Comparison of ENCODE assay signal across 8 mouse cellular contexts in the genomic region with DNA sequence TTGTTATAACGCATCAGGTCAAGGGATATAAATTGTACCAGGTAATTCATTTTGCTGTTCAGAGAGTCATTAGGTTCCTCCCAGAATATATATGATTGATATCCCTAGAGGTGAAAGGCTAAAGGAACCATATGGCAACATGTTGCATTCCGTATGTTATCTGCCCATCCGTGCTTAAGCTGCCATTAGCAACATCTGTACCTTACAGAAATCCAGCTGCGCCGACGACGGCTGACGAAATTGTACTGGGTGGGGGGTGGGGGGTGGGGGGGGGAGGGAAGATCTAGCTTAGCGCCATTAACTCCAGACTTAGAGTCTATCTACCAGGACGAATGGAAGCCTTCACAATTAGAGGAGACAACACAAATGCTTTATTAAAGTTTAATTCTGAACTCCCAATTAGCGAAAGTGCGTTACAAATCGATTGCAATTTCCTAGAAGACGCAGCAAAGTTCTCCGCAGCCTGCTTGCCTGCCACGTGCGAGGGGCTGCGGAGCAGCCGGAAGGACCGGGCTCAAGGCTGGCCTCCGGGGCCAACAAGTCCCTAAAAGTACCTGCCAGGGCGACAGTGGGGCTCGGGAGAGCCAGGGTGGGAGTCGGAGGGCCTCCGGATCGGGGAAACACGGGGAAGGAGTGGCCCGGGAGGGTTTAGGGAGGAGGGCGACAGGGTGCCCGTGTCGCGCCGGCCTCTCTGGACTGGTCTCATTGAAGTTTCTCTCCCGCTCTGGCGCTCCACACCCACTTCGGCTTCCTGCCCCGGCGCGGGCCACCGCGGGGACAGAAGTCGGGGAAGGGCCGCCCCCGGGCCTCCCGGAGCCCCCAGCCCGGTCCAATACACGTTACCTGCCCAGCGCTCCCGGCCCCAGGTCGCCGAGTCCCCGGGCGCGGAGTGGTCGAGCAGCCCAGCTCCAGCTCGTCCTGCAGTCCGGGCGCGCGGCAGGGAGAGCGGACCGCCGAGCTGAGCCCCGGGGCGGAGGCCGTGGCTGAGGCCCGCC. TPM values are rescaled to one million over a fixed set of nuclear protein-coding genes. Genes with fewer than 3 reads are reported as not detected.
DNase-seq lines count a peak whose midpoint lies in the region; ATAC-seq and TF ChIP-seq lines count a peak whose summit lies in the region.

No protein-coding gene starts in this region.

- DNase-seq in G1E (ENCODE audit: low spot score), result peak; percentile 50
- peak; percentile 62 for DNase-seq in brain, embryonic 14.5 days (ENCODE audit: low read depth)
- DNase-seq in forebrain, embryonic 11.5 days (ENCODE audit: low spot score), result peak; percentile 80
- DNase-seq in heart, postnatal 14 days, result peak; percentile 66 to 67
- DNase-seq in kidney, postnatal 4 days, result peak; percentile 70 to 80
- DNase-seq in frontal cortex, adult 2 months (ENCODE audit: extremely low spot score in 1 of 2, low spot score in 1 of 2), result no peak

- WGBS in forebrain, embryonic 11.5 days, result under 1% methylated on average over 56 of the region's 67 CpGs
- under 1% methylated on average over 50 of the region's 67 CpGs for WGBS in stomach, embryonic 14.5 days

- peaks cover 5% of the 10 kb centered on the region for H3K36me3 ChIP-seq in G1E (replicated peaks)
- H3K36me3 ChIP-seq in forebrain, embryonic 11.5 days (ENCODE audit: control insufficient read depth, insufficient read depth, low read length), result no peaks in the 10 kb centered on the region
- H3K36me3 ChIP-seq in stomach, embryonic 14.5 days (ENCODE audit: control insufficient read depth, insufficient read depth, low read length), result no peaks in the 10 kb centered on the region

- TF ChIP-seq CTCF in G1E (IDR thresholded peaks at IDR 0.05; ENCODE audit: low read depth, low read length), result no peak
- no peak for TF ChIP-seq CTCF in brain, embryonic 14.5 days (IDR thresholded peaks at IDR 0.05; ENCODE audit: borderline replicate concordance, extremely low read depth, insufficient read depth, insufficient read length)

- peaks cover 40% of the 10 kb centered on the region for H3K4me1 ChIP-seq in G1E (ENCODE audit: insufficient read depth, low read depth, low read length)
- 0 out of 2 replicates have a peak, but pooled peaks cover 3% of the 10 kb centered on the region for H3K4me1 ChIP-seq in forebrain, embryonic 11.5 days (replicated peaks; ENCODE audit: control insufficient read depth, insufficient read depth, low read length)
- no peaks in the 10 kb centered on the region for H3K4me1 ChIP-seq in stomach, embryonic 14.5 days (ENCODE audit: control insufficient read depth, insufficient read depth, low read length)

- no peaks in the 10 kb centered on the region for H3K27me3 ChIP-seq in G1E (ENCODE audit: insufficient read depth, low read length)
- no peaks in the 10 kb centered on the region for H3K27me3 ChIP-seq in forebrain, embryonic 11.5 days (ENCODE audit: control insufficient read depth, insufficient read depth, low read length)
- no peaks in the 10 kb centered on the region for H3K27me3 ChIP-seq in stomach, embryonic 14.5 days (ENCODE audit: control insufficient read depth, insufficient read depth, low read length)

- intact Hi-C loops in heart, postnatal 14 days (cut with DNase I), result loop anchor here (5.0 kb wide), 2 partner anchors 59 to 194 kb away; no protein-coding TSS in a partner anchor

- H3K4me2 ChIP-seq in forebrain, embryonic 11.5 days (ENCODE audit: low read depth, low read length, severe bottlenecking), result peak overlapping the region; percentile 77
- H3K4me2 ChIP-seq in stomach, embryonic 14.5 days (replicated peaks; ENCODE audit: low read depth, low read length), result peak overlapping the region; percentile 57

- TF ChIP-seq POLR2A in brain, embryonic 14.5 days (IDR thresholded peaks at IDR 0.05; ENCODE audit: borderline replicate concordance, extremely low read depth, insufficient read depth, insufficient read length, poor library complexity, severe bottlenecking), result no peak

- peak overlapping the region; percentile 80 for H3K27ac ChIP-seq in forebrain, embryonic 11.5 days (ENCODE audit: low read depth, low read length)
- peak overlapping the region; percentile 92 for H3K27ac ChIP-seq in stomach, embryonic 14.5 days (ENCODE audit: low read length)

- no peaks in the 10 kb centered on the region for H3K9me3 ChIP-seq in G1E (replicated peaks)
- H3K9me3 ChIP-seq in forebrain, embryonic 11.5 days (ENCODE audit: control insufficient read depth, low read length), result no peaks in the 10 kb centered on the region
- H3K9me3 ChIP-seq in stomach, embryonic 14.5 days (ENCODE audit: control insufficient read depth, low read depth, low read length), result no peaks in the 10 kb centered on the region

- peak; percentile 22; the same call in 1 of the 2 replicates for ATAC-seq in G1E (ENCODE audit: extremely low read depth, insufficient number of reproducible peaks, low FRiP score, poor library complexity, severe bottlenecking)
- ATAC-seq in forebrain, embryonic 11.5 days (replicated peaks; ENCODE audit: low FRiP score), result peak; percentile 85
- ATAC-seq in megakaryocyte-erythroid progenitor cell, adult 5-6 weeks (replicated peaks; ENCODE audit: low FRiP score, low TSS enrichment, poor library complexity, severe bottlenecking), result peak; percentile 34
- ATAC-seq in stomach, embryonic 14.5 days (ENCODE audit: insufficient number of reproducible peaks, insufficient read depth, low FRiP score, low read depth), result peak; percentile 80

- peak overlapping the region; percentile 98 for H3K9ac ChIP-seq in forebrain, embryonic 11.5 days (ENCODE audit: low read length)
- peak overlapping the region; percentile 94 for H3K9ac ChIP-seq in stomach, embryonic 14.5 days (replicated peaks; ENCODE audit: low read depth, low read length)

- H3K4me3 ChIP-seq in G1E (ENCODE audit: low read depth, low read length), result peak overlapping the region; percentile 91
- H3K4me3 ChIP-seq in forebrain, embryonic 11.5 days (ENCODE audit: low read depth, low read length), result peak overlapping the region; percentile 95
- H3K4me3 ChIP-seq in stomach, embryonic 14.5 days (ENCODE audit: low read depth, low read length), result peak overlapping the region; percentile 92

RNA-seq across cellular contexts. Expression of a gene that starts 0.5 kb away (rescaled TPM):
- total RNA-seq in G1E (2014; fragmentation: Nextera tagmentation) (12.9 and 13.9 TPM in 2 replicates), G1E (2017) (2.9 and 3.2 TPM in 2 replicates)
- polyA plus RNA-seq in G1E (2012), result 2.5 and 3.0 TPM in 2 replicates
- polyA plus RNA-seq in brain, embryonic 14.5 days (2012; rRNA removed), result 8.7 and 19.7 TPM in 2 replicates
- polyA plus RNA-seq in forebrain, embryonic 11.5 days (2014; fragmentation: Nextera tagmentation; extraction: Ambion mirVana), result 14.9 and 15.7 TPM in 2 replicates
- total RNA-seq in heart, postnatal 14 days (2021), result 1 to 10 TPM; 1.7 to 1.9 TPM
- total RNA-seq in megakaryocyte-erythroid progenitor cell, adult 5-6 weeks (2014; fragmentation: Nextera tagmentation), result 2.1 and 3.7 TPM in 2 replicates
- 5.5 and 7.4 TPM in 2 replicates for total RNA-seq in megakaryocyte-erythroid progenitor cell, adult 5-6 weeks (2017)
- 7.5 and 7.6 TPM in 2 replicates for polyA plus RNA-seq in stomach, embryonic 14.5 days (2014; fragmentation: Nextera tagmentation; extraction: Ambion mirVana)
- 10.6 and 21.0 TPM in 2 replicates for polyA plus RNA-seq in frontal cortex, adult 2 months (2012; rRNA removed)

Comparison
In these comparisons a context has a peak if more than half of its experiments do, and no peak if none do; other contexts are left out.
1. ATAC-seq: peak in every context shown above with its lines; median percentile 85 in forebrain, embryonic 11.5 days; 80 in stomach, embryonic 14.5 days; 34 in megakaryocyte-erythroid progenitor cell, adult 5-6 weeks; 22 in G1E.
2. DNase-seq: peak in G1E (single experiment), brain, embryonic 14.5 days (single experiment), forebrain, embryonic 11.5 days (single experiment), heart, postnatal 14 days (2 of 2) and kidney, postnatal 4 days (2 of 2); none in frontal cortex, adult 2 months (0 of 2).
3. Peak in every context shown above with its lines, with median percentiles within 50 percentile points of each other: H3K4me3 ChIP-seq.